Mouse (Mus musculus) skeletal muscle tissue, adult 2 months (tissue): ENCODE measurements at regions not wholly inside any gene's neighbourhood (a gene's known extent, or its start where the extent isn't known, plus 50 kb on each side); places are given as distances from the start of the nearest gene placed in this dataset.
"Not testable (repeated sequence)": the region's sequence is repeated elsewhere in the genome, so short reads cannot be mapped to it uniquely, and the experiment has no call there.

Experiments used
- DNase-seq: peaks from one replicate; pipeline ENCODE4 v3.0.0-alpha.2; 2012; ENCODE audit warnings: low read depth, low spot score

DNA sequence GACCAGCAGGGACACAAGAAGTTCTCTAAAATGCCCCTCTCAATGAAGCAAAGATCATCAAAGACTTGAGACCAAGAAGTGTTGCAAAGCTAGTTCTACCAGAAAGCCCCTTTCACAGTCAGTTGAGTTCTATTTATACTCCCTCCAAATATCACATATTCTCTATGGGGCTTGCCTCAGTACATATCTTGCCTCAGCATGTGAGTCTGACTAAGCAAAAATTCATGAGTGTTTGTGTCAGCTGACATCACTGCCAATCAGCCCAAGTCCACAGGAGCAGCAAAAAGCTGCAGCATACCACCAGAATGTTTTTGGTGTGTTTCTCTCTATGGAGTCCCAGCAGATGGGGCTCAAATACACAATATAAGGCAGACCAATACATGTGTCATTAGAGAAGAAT, 631.6 kb downstream of the Rpia start:
- no peak for DNase-seq

DNA sequence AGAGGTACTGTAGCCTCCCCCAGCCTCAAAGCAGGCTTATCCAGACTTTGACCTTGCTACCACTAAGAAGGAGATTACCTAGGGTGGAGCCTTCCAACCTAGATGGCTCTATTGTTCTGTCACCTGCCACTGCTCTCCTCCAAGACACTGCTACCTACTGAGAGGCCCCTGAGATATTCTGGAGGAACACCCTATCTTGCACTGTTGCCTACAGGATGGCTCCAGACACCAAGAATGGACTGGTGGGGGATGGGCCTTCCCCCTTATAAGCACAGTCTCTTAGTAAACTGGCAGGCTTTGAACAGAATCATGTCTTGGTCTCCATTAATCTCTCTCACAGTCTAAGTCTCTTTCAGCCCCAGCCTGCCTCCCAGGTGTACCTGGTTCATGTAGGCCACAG, 636.3 kb downstream of the Rpia start:
- not testable (repeated sequence) for DNase-seq

DNA sequence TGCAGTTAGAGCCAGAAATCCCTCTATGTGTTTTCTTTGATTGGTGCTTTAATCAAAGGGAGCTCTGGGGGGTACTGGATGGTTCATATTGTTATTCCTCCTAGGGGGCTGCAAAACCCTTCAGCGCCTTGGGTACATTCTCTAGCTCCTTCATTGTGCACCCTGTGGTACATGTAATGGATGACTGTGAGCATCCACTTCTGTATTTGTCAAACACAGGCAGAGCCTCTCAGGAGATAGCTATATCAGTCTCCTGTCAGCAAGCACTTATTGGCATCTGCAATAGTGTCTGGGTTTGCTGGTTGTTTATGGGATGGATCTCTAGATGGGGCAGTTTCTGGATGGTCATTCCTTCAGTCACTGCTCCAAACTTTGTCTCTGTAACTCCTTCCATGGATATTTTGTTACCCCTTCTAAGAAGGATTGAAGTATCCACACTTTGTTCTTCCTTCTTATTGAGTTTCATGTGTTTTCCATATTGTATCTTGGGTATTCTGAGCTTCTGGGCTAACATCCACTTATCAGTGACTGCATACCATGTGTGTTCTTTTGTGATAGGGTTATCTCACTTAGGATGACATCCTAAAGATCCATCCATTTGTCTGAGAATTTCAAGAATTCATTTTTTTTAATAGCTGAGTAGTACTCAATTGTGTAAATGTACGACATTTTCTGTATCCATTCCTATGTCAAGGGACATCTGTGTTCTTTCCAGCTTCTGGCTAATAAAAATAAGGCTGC, 640.8 kb downstream of the Rpia start:
- DNase-seq, result not testable (repeated sequence)

DNA sequence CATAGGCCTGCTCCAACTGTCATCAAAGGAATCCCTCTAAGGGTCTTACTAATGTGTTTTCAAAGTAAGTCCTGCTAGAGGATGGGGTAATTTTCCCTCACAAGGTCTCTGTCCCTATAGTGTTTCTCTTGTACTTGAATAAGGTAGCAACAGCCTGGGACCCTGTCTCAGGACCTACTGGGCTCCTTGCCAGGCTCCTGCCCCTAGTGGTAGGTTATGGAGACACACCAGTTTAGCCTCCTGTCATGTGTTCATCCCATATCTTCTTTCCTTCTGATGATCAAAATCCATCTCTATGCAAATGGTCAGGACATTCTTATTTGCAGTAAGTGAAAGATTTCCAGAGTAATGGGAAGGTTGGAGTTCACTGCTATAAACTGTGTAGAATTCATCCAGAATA, 645.0 kb downstream of the Rpia start:
- DNase-seq, result no peak

DNA sequence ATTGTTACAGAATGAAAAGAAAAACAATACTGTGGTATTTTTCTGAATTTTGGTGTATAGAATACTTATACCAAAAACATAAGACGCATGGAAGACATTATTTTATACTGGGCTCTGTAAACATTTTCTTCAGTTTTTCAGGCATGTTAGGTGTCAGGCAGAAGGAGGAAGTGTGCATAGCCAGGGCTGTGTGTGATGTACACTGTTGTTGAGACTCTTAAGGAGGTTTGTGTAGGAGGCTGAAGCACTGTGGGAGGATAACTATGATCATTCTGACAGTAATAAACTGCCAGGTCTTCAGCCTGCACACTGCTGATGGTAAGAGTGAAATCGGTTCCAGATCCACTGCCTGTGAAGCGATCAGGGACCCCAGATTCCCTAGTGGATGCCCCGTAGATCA, 648.7 kb downstream of the Rpia start:
- DNase-seq, result not testable (repeated sequence)

DNA sequence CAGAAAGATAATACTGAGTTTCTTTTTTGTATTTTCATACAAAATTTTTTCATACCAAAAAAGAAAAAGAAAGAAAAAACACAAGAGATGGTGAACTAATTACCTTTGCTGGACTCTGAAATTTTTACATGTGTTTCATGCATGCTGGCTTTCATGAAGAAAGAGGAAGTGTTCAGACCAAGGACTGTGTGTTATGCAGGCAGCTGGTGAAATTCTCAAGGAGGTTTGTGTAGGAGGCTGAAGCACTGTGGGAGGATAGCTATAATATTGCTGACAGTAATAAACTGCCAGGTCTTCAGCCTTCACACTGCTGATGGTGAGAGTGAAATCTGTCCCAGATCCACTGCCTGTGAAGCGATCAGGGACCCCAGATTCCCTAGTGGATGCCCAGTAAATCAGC, 675.2 kb downstream of the Rpia start:
- no peak for DNase-seq

DNA sequence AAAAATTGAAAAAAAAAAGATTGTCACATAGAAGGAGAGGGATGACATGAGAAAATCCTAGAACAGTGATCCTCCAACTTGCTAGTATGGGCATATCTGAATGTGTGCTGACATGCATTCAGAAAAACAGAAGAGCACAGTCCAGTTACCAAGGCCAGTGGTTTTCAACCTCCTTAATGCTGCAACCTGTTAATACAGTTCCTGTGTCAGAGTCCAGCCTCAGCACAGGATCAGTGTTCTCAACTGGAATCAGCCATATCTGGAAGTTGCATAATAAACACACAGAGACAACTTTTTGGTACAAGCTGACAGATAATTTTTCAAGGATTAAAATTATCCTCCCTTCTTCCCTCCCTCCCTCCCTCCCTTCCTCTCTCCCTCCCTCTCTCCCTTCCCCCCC, 680.1 kb downstream of the Rpia start:
- DNase-seq, result no peak

DNA sequence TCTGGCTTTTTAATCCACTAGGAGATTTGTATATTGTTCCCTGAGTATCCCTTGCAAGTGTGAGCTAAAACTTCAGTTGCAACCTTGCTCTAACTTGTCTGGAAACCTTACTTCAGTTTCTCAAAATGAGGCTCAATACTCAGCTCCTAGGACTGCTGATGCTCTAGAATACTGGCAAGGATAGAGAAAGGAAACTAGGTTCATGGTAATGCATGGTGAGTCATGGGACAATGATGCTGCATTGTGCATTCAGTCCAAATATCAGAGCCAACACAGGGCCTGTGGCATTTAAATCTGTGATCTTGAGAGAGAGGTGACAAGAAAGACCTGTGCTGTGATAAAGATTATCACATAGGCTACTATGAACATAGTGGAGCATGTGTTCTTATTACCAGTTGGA, 682.6 kb downstream of the Rpia start:
- not testable (repeated sequence) for DNase-seq

DNA sequence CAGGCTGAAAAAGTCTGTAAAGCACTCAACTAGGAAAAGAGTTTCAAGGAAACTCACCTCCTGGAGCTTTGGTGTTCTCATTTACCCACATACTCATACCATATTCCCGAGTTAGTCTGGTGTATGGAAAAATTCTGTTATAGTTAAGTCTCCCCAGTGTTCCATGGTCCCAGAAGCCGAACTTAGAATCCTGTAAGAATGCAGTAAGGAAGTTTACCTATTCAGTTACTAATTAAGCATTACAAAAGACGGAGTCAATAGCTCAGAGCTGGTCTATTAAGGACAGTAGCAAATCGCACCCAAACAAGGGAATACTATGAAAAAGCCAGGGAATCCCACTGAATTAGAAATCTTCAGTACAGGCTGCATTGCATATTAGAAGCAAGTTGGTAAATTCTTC, 688.3 kb downstream of the Rpia start:
- no peak for DNase-seq

DNA sequence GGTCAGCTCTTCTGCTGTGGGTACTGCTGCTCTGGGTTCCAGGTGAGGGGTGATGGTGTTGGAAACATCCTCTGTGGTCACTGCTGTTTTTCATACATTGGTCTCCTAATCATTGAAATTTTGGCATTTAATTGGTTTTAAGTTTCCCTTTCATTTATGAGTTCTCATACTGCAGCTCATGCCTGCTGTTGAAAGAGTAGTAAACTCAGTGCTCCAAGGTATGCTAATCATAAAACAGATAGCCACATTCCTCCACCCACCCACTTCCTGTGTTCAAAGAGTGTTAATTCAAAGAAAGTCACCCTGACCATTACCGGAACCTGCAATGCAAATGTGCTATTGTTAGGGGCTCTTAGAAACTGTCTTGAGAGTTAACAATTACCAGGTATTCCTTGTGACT, 688.9 kb downstream of the Rpia start:
- not testable (repeated sequence) for DNase-seq

DNA sequence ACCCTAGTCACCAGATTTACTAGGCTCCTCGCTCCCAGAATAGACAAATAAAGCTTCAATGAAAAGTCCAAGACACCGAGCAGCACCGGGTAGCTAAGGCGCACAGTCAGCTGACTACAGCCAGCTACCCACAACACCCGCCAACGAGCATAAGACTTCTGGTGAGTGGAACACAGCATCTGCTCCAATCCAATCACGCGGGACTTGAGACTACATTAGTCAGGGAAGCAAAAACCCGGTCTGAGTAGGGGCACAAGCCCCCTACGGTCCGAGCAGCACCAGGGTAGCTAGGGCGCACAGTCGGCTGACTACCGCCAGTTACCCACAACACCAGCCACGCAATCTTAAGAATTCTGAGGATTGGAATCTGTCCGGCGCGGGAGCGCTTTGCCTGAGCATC, 704.0 kb downstream of the Rpia start:
- DNase-seq, result no peak

DNA sequence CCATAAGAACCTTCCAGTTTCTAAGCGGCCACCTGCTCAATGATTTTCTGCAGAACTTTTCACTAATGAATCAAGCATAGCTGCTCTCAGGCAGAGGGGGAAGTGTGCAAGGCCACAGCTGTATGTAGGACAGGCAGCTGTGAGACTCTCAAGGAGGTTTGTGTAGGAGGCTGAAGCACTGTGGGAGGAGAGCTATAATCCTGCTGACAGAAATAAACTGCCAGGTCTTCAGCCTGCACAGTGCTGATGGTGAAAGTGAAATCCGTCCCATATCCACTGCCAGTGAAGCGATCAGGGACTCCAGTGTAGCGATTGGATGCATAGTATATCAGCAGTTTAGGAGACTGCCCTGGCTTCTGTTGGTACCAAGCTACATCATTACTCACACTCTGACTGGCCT, 718.2 kb downstream of the Rpia start:
- DNase-seq, result no peak

DNA sequence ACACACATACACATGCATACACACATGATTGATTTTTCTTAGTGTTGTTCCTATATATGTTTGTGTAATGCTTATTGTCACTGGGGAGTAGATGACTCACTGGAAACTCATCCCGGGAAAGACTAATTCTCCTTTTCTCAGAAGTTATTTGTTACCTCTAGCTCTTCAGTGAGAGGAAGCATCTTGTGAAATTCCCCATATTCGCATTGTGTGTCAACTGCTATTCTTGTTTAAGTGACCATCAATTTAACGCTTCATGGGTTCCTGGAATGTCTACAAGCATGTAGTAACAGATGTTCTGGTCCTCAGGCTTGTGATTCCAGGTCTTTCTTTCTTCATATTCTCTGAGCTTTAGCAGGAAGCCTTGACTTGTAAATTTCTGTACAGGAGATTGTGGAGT, 720.0 kb downstream of the Rpia start:
- DNase-seq, result no peak

DNA sequence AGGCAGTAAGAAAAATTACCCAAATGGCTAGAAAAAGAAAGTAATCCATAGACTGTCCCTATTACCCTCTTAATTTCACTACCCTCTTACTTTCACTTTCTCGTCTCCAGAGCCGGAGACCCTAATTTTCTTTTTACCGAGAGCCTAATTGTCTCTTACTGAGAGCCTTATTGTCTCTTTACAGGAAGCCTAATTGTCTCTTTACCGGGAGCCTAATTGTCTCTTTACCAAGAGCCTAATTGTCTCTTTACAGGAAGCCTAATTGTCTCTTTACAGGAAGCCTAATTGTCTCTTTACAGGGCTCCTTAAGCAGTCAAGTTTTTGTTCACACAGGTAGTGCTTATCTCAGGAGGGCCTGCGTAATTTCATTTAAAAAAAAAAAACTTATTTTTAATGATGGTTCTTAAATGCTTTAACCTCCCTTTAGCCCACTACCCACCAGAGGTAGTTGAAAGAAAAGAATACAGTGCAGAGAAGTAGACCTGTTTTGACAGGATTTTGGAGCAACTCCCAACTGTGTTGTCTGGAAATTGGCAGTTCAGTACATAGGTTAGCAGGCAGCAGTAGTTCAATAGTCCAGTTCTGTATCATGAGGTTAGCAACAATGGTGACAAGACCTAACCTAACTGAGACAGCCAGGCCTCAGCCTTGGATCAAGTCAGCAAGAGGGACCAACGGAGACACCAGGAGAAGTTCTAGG, 724.2 kb downstream of the Rpia start:
- no peak for DNase-seq

DNA sequence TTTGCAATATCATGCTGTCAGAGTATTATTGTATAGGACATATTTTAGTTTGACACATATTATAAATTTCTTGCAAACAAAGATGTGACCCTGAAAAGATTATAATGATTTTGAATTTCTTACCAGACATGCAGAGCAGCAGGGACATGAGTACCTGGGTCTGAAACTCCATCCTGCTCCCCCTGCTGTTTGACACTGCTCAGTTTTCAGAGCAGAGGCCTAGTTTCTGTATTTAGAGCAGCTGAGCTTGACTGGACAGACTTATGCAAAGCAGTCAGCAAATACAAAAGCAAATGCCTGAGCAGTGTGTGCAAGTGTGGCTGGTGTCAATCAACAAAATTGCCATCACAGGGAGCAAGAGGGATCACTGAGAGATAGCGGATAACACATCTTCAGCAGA, 733.0 kb downstream of the Rpia start:
- DNase-seq, result no peak

DNA sequence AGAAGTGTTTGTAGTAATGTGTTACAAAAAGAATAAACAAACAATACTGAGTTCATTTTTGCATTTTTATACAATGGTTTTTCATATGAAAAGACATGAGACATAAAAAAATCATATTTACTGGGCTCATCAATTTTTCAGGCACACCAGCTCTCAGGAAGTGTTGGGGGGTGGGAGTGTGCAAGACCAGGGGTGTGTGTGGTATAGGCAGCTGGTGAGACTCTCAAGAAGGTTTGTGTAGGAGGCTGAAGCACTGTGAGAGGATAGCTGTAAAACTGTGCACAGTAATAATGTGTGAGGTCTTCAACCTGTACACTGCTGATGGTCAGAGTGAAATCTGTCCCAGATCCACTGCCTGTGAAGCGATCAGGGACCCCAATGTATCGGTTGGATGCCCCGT, 733.7 kb downstream of the Rpia start:
- no peak for DNase-seq

DNA sequence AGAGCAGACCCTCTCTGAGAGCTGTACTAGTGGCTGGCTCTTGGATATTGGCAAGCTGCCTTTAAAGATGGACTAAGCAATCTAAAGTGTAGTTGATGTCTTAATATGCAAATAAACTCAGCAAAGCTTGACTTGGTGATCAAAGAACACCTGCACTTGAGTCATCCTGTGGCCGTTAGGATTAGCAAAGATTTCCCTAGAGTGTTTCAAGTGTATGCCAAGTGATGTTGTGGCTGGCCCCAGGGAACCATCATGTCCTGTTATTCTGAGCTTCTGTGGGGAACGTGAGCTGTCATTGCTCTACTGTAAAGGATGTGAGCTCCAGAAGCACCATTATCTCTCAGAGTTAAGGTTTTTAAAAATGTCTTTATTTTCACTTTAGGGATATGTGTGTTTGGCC, 751.1 kb downstream of the Rpia start:
- peak; percentile 0 for DNase-seq

DNA sequence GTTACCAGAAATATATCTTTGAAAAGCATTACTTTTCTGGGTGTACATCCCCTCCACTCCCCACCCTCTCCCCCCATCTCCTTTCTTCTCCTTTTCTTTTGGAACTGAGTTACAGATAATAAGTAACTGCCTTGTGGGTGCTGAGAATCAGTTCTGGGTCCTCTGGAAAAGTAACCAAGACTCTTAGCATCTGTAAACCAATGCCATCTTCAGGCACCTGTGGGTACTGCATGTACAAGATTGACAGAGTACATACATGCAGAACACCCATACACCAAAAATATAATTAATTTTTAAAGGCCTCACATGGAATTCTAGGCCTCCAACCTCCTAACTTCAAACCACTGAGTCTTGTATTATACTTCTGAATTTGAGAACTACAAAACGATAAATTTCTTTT, 758.4 kb downstream of the Rpia start:
- no peak for DNase-seq

DNA sequence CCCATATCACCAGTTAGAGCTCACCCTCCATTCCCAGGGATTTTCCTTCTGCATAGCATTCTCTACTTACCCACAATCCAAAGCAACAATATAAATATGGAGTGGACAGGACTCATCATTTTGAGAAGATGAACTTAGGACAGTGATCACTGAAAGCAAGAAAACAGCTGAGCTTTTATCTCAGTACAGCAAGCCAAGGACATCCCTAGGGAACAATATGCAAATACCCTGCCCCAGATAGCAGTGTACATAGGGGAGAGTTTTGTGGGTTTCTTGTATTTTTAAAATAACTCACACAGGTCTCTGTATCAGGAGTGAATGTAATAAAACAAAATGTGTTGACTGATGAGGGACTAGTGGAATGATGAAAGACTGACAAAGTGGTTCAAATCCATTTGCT, 780.5 kb downstream of the Rpia start:
- DNase-seq, result no peak
